Mouse (Mus musculus) CH12.LX (cell line): ENCODE data around the gene Pccb. TPM values are rescaled to one million over a fixed set of nuclear protein-coding genes. Genes with fewer than 3 reads are reported as not detected.

Source experiments
- DNase-seq: peaks from one replicate; pipeline ENCODE4 v3.0.0-alpha.2; 2013; ENCODE audit errors: extremely low read depth
- H3K27ac ChIP-seq: 2 replicates; pipeline ENCODE4 v1.5.1; 2012; ENCODE audit warnings: low read depth, mild to moderate bottlenecking, control low read depth, moderate library complexity; ENCODE audit not compliant: insufficient read depth
- H3K27me3 ChIP-seq: replicated peaks from 2 replicates; pipeline ENCODE3; 2012; ENCODE audit warnings: inconsistent platforms
- H3K36me3 ChIP-seq, 2 experiments: replicated peaks in 1 of 2; 2 replicates each; pipeline versions ENCODE3 to v1.6.1; 2012; ENCODE audit warnings: inconsistent platforms in 1 of 2, low read length in 1 of 2, mild to moderate bottlenecking in 1 of 2, mixed read lengths in 1 of 2, moderate library complexity in 1 of 2; ENCODE audit not compliant: control insufficient read depth in 1 of 2, insufficient read depth in 1 of 2
- H3K4me1 ChIP-seq, 2 experiments: 2 replicates each; pipeline ENCODE4 v1.6.1; 2012; ENCODE audit warnings: inconsistent platforms in 1 of 2, moderate library complexity in 1 of 2; ENCODE audit not compliant: insufficient read depth in 2 of 2, control insufficient read depth in 1 of 2
- H3K4me2 ChIP-seq: 2 replicates; pipeline ENCODE4 v1.6.1; 2012; ENCODE audit warnings: low read depth, mild to moderate bottlenecking, control low read depth; ENCODE audit not compliant: poor library complexity, insufficient read depth, severe bottlenecking
- H3K4me3 ChIP-seq, 3 experiments: fragments of 150-350 bp in 1 of 3; sonication (generic) in 1 of 3; replicated peaks in 1 of 3; 2 replicates each; pipeline versions ENCODE3 to v1.5.1; 2011 to 2012; ENCODE audit warnings: low read depth in 2 of 3, low read length in 2 of 3, mild to moderate bottlenecking in 2 of 3, moderate library complexity in 2 of 3, control low read depth in 1 of 3, improper control_type of control experiment in 1 of 3, inconsistent platforms in 1 of 3, mixed read lengths in 1 of 3; ENCODE audit not compliant: poor library complexity in 1 of 3
- H3K79me2 ChIP-seq: replicated peaks from 2 replicates; pipeline ENCODE4 v1.6.1; 2012; ENCODE audit warnings: mild to moderate bottlenecking, moderate library complexity; ENCODE audit not compliant: control insufficient read depth, poor library complexity, insufficient read depth, severe bottlenecking; ENCODE audit errors: extremely low read depth
- H3K9ac ChIP-seq: 2 replicates; pipeline ENCODE4 v1.6.1; 2012; ENCODE audit warnings: low read depth, mild to moderate bottlenecking, control low read depth, moderate library complexity; ENCODE audit not compliant: insufficient read depth
- H3K9me3 ChIP-seq: replicated peaks from 2 replicates; pipeline ENCODE3; 2012; ENCODE audit warnings: low read length, inconsistent platforms, mixed read lengths
- CHD1 ChIP-seq: IDR thresholded peaks from 2 replicates; pipeline ENCODE4 v1.6.1; 2012; ENCODE audit warnings: low read depth, low read length, improper control_type of control experiment, inconsistent platforms
- ELF1 ChIP-seq: IDR thresholded peaks from 2 replicates; pipeline ENCODE4 v1.6.1; 2014; ENCODE audit warnings: low read depth, mild to moderate bottlenecking, inconsistent platforms, low read length, improper control_type of control experiment
- EP300 ChIP-seq: IDR thresholded peaks from 2 replicates; pipeline ENCODE4 v1.6.1; 2011; ENCODE audit warnings: low read length, improper control_type of control experiment
- ETS1 ChIP-seq: conservative IDR thresholded peaks from 2 replicates; pipeline ENCODE4 v1.6.1; 2012; ENCODE audit warnings: low read depth, mild to moderate bottlenecking, inconsistent platforms, low read length, improper control_type of control experiment, moderate library complexity
- GABPA ChIP-seq: IDR thresholded peaks from 2 replicates; pipeline ENCODE4 v1.6.1; 2012; ENCODE audit warnings: low read depth, low read length, improper control_type of control experiment, inconsistent platforms; ENCODE audit not compliant: insufficient replicate concordance
- IRF4 ChIP-seq: IDR thresholded peaks from 2 replicates; pipeline ENCODE4 v1.6.1; 2014; ENCODE audit warnings: low read depth, mild to moderate bottlenecking, inconsistent platforms, low read length, improper control_type of control experiment
- MYC ChIP-seq: IDR thresholded peaks from 2 replicates; pipeline ENCODE4 v1.6.1; 2011; ENCODE audit warnings: low read depth, mild to moderate bottlenecking, improper control_type of control experiment, low read length
- NELFE ChIP-seq: IDR thresholded peaks from 2 replicates; pipeline ENCODE4 v1.6.1; 2011; ENCODE audit warnings: low read depth, low read length, improper control_type of control experiment
- POLR2A ChIP-seq: IDR thresholded peaks from 2 replicates; pipeline ENCODE4 v1.6.1; 2011; ENCODE audit warnings: low read depth, mild to moderate bottlenecking, improper control_type of control experiment, low read length
- POLR2AphosphoS2 ChIP-seq: IDR thresholded peaks from 2 replicates; pipeline ENCODE4 v1.6.1; 2011; ENCODE audit warnings: low read depth, low read length, improper control_type of control experiment
- SIN3A ChIP-seq: IDR thresholded peaks from 2 replicates; pipeline ENCODE4 v1.6.1; 2012; ENCODE audit warnings: low read length, improper control_type of control experiment, inconsistent platforms
- TBP ChIP-seq: conservative IDR thresholded peaks from 2 replicates; pipeline ENCODE4 v1.6.1; 2011; ENCODE audit warnings: low read depth, low read length, improper control_type of control experiment
- UBTF ChIP-seq: IDR thresholded peaks from 2 replicates; pipeline ENCODE4 v1.6.1; 2012; ENCODE audit warnings: low read depth, mild to moderate bottlenecking, inconsistent platforms, low read length, improper control_type of control experiment, moderate library complexity
- USF1 ChIP-seq: IDR thresholded peaks from 2 replicates; pipeline ENCODE4 v1.6.1; 2014; ENCODE audit warnings: low read depth, mild to moderate bottlenecking, inconsistent platforms, low read length, improper control_type of control experiment
- ZKSCAN1 ChIP-seq: IDR thresholded peaks from 2 replicates; pipeline ENCODE4 v1.6.1; 2012; ENCODE audit warnings: low read depth, inconsistent platforms, low read length, improper control_type of control experiment, borderline replicate concordance
- ZMIZ1 ChIP-seq: IDR thresholded peaks from 2 replicates; pipeline ENCODE4 v1.6.1; 2012; ENCODE audit warnings: low read depth, mild to moderate bottlenecking, inconsistent platforms, low read length, improper control_type of control experiment
- dilution Hi-C: fragments of 300-500 bp; cut with MboI; formaldehyde crosslinking; loops from 2 replicates; pipeline ENCODE4 v1.14.3; 2020; ENCODE audit warnings: low sequenced_read_pairs; ENCODE audit not compliant: extremely low pct_unique_long_range_greater_than_20kb, extremely low pct_ligation_motif_present
- in situ Hi-C: fragments of 300-500 bp; cut with MboI; formaldehyde crosslinking; loops from 3 replicates; pipeline ENCODE4 v1.14.3; 2019; ENCODE audit warnings: low sequenced_read_pairs, low pct_ligation_motif_present, low pct_unique_long_range_greater_than_20kb, mixed read lengths
- polyA plus RNA-seq: library from polyadenylated mRNA; unstranded; fragments of >175 nt; gene quantifications from 2 replicates; pipeline ENCODE4 v1.2.1, GENCODE M21; 2012; ENCODE audit warnings: low read depth; ENCODE audit not compliant: insufficient read length
- total RNA-seq, 2 experiments: library from RNA; depleted of rRNA; stranded (reverse); fragments of 300-350 nt in 1 of 2; fragments of >200 nt in 1 of 2; gene quantifications; 2 replicates each; pipeline ENCODE4 v1.2.3; 2012 to 2014

Pccb gene
- total and polyA plus RNA-seq, 3 experiments: 18.4 to 31.6 (median 18.7) TPM

GRCm38 (mm10) chr9:101077486-101077885 lies 42.8 kb upstream of the Pccb start:
- H3K79me2 ChIP-seq: peaks cover 76% of the 10 kb centered on the region
- dilution Hi-C loops: no loop called here
- peak overlapping the region; percentile 86 to 98 (median 97) for H3K4me3 ChIP-seq
- no peaks in the 10 kb centered on the region for H3K27me3 ChIP-seq
- peaks cover 0 to 20% of the 10 kb centered on the region in 2 experiments for H3K36me3 ChIP-seq
- peaks cover 6 to 37% of the 10 kb centered on the region in 2 experiments; a peak in 3 of 4 replicates for H3K4me1 ChIP-seq
- peak overlapping the region; percentile 92 for H3K4me2 ChIP-seq
- no peak overlapping the region for H3K27ac ChIP-seq
- TF ChIP-seq ZMIZ1 (no peak), USF1 (no peak), TBP (no peak), CHD1 (peak; percentile 78), POLR2A (no peak), ETS1 (no peak), POLR2AphosphoS2 (no peak)
- H3K9me3 ChIP-seq: no peaks in the 10 kb centered on the region
- no peak for DNase-seq
- in situ Hi-C loops: no loop called here
- H3K9ac ChIP-seq: peak overlapping the region; percentile 99

- no peaks in the 10 kb centered on the region for H3K27me3 ChIP-seq
- in situ Hi-C loops (no loop called here), dilution Hi-C loops (no loop called here)
- H3K9me3 ChIP-seq: no peaks in the 10 kb centered on the region
- no peak overlapping the region for H3K27ac ChIP-seq
- H3K9ac ChIP-seq: peak overlapping the region; percentile 99
- peak overlapping the region; percentile 92 for H3K4me2 ChIP-seq
- peaks cover 0 to 20% of the 10 kb centered on the region in 2 experiments for H3K36me3 ChIP-seq
- DNase-seq: no peak
- peak overlapping the region; percentile 86 to 98 (median 97) for H3K4me3 ChIP-seq
- peaks cover 65% of the 10 kb centered on the region for H3K79me2 ChIP-seq
- peaks cover 6 to 31% of the 10 kb centered on the region in 2 experiments; a peak in 3 of 4 replicates for H3K4me1 ChIP-seq
- TF ChIP-seq POLR2AphosphoS2: no peak
- TF ChIP-seq NELFE: no peak
- TF ChIP-seq IRF4: no peak
- peak; percentile 63 for TF ChIP-seq SIN3A
- TF ChIP-seq, all 38 proteins: peak for 1
Measured at GRCm38 (mm10) chr9:101076095-101076875, 41.6 kb upstream of the Pccb start.

GRCm38 (mm10) chr9:101075694-101076093 lies 41.0 kb upstream of the Pccb start:
- Histone ChIP-seq H3K9ac (peak overlapping the region; percentile 99), H3K4me3 (peak overlapping the region; percentile 86 to 98 (median 97)), H3K36me3 (peaks cover 0 to 17% of the 10 kb centered on the region in 2 experiments), H3K27me3 (no peaks in the 10 kb centered on the region), H3K27ac (no peak overlapping the region), H3K9me3 (no peaks in the 10 kb centered on the region), H3K79me2 (peaks cover 59% of the 10 kb centered on the region), H3K4me2 (peak overlapping the region; percentile 54; the same call in 1 of the 2 replicates), H3K4me1 (peaks cover 6 to 25% of the 10 kb centered on the region in 2 experiments; a peak in 3 of 4 replicates)
- in situ Hi-C loops (no loop called here), dilution Hi-C loops (no loop called here)
- DNase-seq: no peak
- no peak for TF ChIP-seq GABPA
- no peak for TF ChIP-seq UBTF
- TF ChIP-seq ZKSCAN1: no peak
- peak; percentile 48; the same call in 1 of the 2 replicates for TF ChIP-seq CHD1
- peak; percentile 36 for TF ChIP-seq SIN3A
- TF ChIP-seq POLR2AphosphoS2: no peak
- no peak for TF ChIP-seq MYC
- TF ChIP-seq ELF1: no peak
- TF ChIP-seq IRF4: no peak
- no peak for TF ChIP-seq EP300
